Mouse (Mus musculus) brown adipose tissue, adult 24 weeks (tissue): ENCODE results near the gene Utp20. TPM values are rescaled to one million over a fixed set of nuclear protein-coding genes. Genes with fewer than 3 reads are reported as not detected.
A peak's percentile ranks its signal among the peaks of the same experiment; 100 is the strongest.
"Not testable (repeated sequence)": the region's sequence is repeated elsewhere in the genome, so short reads cannot be mapped to it uniquely, and the experiment has no call there.

Experiments used
- H3K27ac ChIP-seq: fragments of 200-500 bp; replicated peaks from 2 replicates; pipeline ENCODE4 v1.5.1; 2012; ENCODE audit warnings: low read depth, mild to moderate bottlenecking, low read length
- H3K4me1 ChIP-seq: fragments of 200-500 bp; 2 replicates; pipeline ENCODE4 v1.6.1; 2012; ENCODE audit warnings: low read length, mixed read lengths; ENCODE audit not compliant: control insufficient read depth, insufficient read depth, insufficient read length
- H3K4me3 ChIP-seq: fragments of 200-500 bp; 2 replicates; pipeline ENCODE4 v1.5.1; 2012; ENCODE audit warnings: low read depth, mild to moderate bottlenecking, low read length, moderate library complexity; ENCODE audit not compliant: insufficient read depth
- polyA plus RNA-seq: library from polyadenylated mRNA; stranded (reverse); fragments of >200 nt; gene quantifications from 2 replicates; pipeline ENCODE4 v1.2.4, GENCODE M21; 2012; ENCODE audit not compliant: missing spikeins, insufficient read depth, insufficient read length

Gene Utp20
- polyA plus RNA-seq, result 4.4 and 5.6 TPM in 2 replicates

GRCm38 (mm10) chr10:88826188-88826946 lies at the start of gene Utp20:
TSS of gene Utp20 (minus strand) at chr10:88826804.
- no peaks in the 10 kb centered on the region; the same call in none of the 2 replicates for H3K4me1 ChIP-seq
- peak within 1 kb of the TSS; percentile 90 for H3K4me3 ChIP-seq
- H3K27ac ChIP-seq, result no peak within 1 kb of the TSS; the same call in 1 of the 2 replicates

GRCm38 (mm10) chr10:88874870-88875269 lies 48.3 kb upstream of the Utp20 start:
- no peak overlapping the region for H3K4me3 ChIP-seq
- H3K27ac ChIP-seq, result no peak overlapping the region
- H3K4me1 ChIP-seq, result no peaks in the 10 kb centered on the region

- Histone ChIP-seq H3K4me1 (no peaks in the 10 kb centered on the region), H3K27ac (no peak overlapping the region), H3K4me3 (no peak overlapping the region)
These were observed 39.4 kb upstream of the Utp20 start for GRCm38 (mm10) chr10:88866017-88866416.

- Histone ChIP-seq H3K4me3 (no peak overlapping the region), H3K27ac (no peak overlapping the region), H3K4me1 (no peaks in the 10 kb centered on the region)
These were observed 35.7 kb upstream of the Utp20 start for GRCm38 (mm10) chr10:88862293-88862692.

GRCm38 (mm10) chr10:88861416-88861815 lies 34.8 kb upstream of the Utp20 start:
- Histone ChIP-seq H3K4me1 (no peaks in the 10 kb centered on the region), H3K27ac (no peak overlapping the region), H3K4me3 (no peak overlapping the region)

GRCm38 (mm10) chr10:88860911-88861310 lies 34.3 kb upstream of the Utp20 start:
- H3K27ac ChIP-seq, result no peak overlapping the region
- no peaks in the 10 kb centered on the region for H3K4me1 ChIP-seq
- no peak overlapping the region for H3K4me3 ChIP-seq

- Histone ChIP-seq H3K4me3 (no peak overlapping the region), H3K27ac (no peak overlapping the region)
These were observed 26.7 kb upstream of the Utp20 start for GRCm38 (mm10) chr10:88853326-88853725.

GRCm38 (mm10) chr10:88849976-88850375 lies 23.4 kb upstream of the Utp20 start:
- no peaks in the 10 kb centered on the region for H3K4me1 ChIP-seq
- no peak overlapping the region for H3K4me3 ChIP-seq
- H3K27ac ChIP-seq, result no peak overlapping the region

More at GRCm38 (mm10) chr10:88853326-88853725, 26.7 kb upstream of the Utp20 start:
- H3K4me1 ChIP-seq, result no peaks in the 10 kb centered on the region

GRCm38 (mm10) chr10:88848876-88849476 lies 22.4 kb upstream of the Utp20 start:
- no peaks in the 10 kb centered on the region for H3K4me1 ChIP-seq
- no peak overlapping the region for H3K27ac ChIP-seq
- H3K4me3 ChIP-seq, result no peak overlapping the region

GRCm38 (mm10) chr10:88834227-88834626 lies 7.6 kb upstream of the Utp20 start:
- Histone ChIP-seq H3K4me3 (no peak overlapping the region), H3K27ac (no peak overlapping the region), H3K4me1 (no peaks in the 10 kb centered on the region)

- Histone ChIP-seq H3K27ac (no peak overlapping the region), H3K4me3 (no peak overlapping the region), H3K4me1 (no peaks in the 10 kb centered on the region; the same call in none of the 2 replicates)
These were observed 1.8 kb upstream of the Utp20 start for GRCm38 (mm10) chr10:88828361-88828760.

- no peak overlapping the region for H3K4me3 ChIP-seq
- no peak overlapping the region for H3K27ac ChIP-seq
- H3K4me1 ChIP-seq, result no peaks in the 10 kb centered on the region; the same call in none of the 2 replicates
These were observed 992 bp upstream of the Utp20 start for GRCm38 (mm10) chr10:88827596-88827995.

- H3K27ac ChIP-seq, H3K4me1 ChIP-seq: not testable (repeated sequence)
- peak overlapping the region; percentile 90 for H3K4me3 ChIP-seq
These were observed 323 bp upstream of the Utp20 start for GRCm38 (mm10) chr10:88826947-88827306.

- H3K27ac ChIP-seq, result no peak overlapping the region
- H3K4me3 ChIP-seq, result no peak overlapping the region
- H3K4me1 ChIP-seq, result no peaks in the 10 kb centered on the region
These were observed 9.3 kb downstream of the Utp20 start for GRCm38 (mm10) chr10:88817335-88817734.

GRCm38 (mm10) chr10:88815256-88815655 lies 11.3 kb downstream of the Utp20 start:
- Histone ChIP-seq H3K4me1 (no peaks in the 10 kb centered on the region), H3K27ac (no peak overlapping the region), H3K4me3 (no peak overlapping the region)

- H3K27ac ChIP-seq, result no peak overlapping the region
- H3K4me3 ChIP-seq, result no peak overlapping the region
- no peaks in the 10 kb centered on the region for H3K4me1 ChIP-seq
These were observed 14.9 kb downstream of the Utp20 start for GRCm38 (mm10) chr10:88811704-88812103.
